Mouse (Mus musculus): Measurements from ENCODE around the gene Tbcd. TPM values are rescaled to one million over a fixed set of nuclear protein-coding genes. Genes with fewer than 3 reads are reported as not detected.

Gene Tbcd
- polyA plus RNA-seq, 1 experiment from 2014 or later, result 57.9 TPM

DNA sequence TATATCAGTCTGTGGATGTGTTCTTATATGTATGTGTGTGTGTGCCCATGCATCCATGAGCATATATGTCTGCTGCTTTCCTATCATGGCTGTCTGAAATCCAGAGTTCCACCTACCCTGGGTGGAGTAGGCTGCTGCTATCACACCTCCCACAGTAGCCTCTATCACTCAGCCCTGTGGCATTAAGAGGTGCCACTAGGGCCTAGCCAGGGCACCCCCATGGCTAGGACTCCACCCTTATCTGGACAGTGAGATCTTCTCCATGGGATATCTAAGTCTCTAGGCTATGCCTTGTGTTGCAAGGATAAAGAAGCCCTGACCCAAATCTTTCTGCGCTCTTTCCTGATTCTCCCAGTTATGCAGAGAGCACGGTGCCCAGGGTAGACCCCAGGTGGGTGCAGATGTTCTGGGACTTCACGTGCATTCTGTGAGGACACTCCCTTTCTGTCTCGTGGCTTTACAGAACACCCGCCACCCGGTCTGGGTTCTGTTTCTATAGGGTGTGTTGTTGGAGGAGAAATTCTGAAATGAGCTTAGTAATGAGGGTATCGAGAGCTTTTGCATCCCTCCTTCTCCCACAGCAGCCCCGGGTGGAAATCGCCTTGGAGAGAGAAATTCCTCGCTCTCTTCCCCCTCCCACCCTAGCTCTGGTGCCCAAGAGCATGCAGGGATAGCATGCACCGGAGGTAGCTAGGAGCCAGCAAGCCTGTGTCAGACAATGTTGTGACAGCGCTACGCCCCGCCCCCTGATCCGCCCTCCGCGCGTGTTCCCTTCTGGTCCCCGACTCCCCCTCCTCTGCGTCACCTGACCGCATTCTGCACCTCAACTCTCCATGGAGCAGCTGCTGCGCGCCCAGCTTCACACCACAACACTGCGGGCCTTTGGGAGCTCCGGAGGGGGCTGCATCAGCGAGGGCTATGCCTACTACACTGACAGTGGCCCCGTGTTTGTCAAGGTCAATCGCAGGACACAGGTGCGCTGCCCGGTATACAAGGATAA is 17.3 kb upstream of the Tbcd start, which contains the start of gene Fn3k:
Gene Fn3k (plus strand): TSS at position 758 of the 1,000 bp plus-strand sequence.
- Histone ChIP-seq H3K4me2 (replicated peaks) (peak within 1 kb of the TSS; percentile 73), H3K9me3 (no peaks in the 10 kb centered on the region), H3K4me3 (peak within 1 kb of the TSS; percentile 45), H3K27me3 (no peaks in the 10 kb centered on the region; the same call in 1 of the 2 replicates), H3K27ac (replicated peaks) (peak within 1 kb of the TSS; percentile 54), H3K4me1 (peaks cover 18% of the 10 kb centered on the region), H3K9ac (replicated peaks) (peak within 1 kb of the TSS; percentile 59), H3K36me3 (peaks cover 10% of the 10 kb centered on the region)
- ATAC-seq (ENCODE audit: low FRiP score, low read depth), result peak; percentile 94
- WGBS, result 7% methylated on average over 30 of the region's 30 CpGs

DNA sequence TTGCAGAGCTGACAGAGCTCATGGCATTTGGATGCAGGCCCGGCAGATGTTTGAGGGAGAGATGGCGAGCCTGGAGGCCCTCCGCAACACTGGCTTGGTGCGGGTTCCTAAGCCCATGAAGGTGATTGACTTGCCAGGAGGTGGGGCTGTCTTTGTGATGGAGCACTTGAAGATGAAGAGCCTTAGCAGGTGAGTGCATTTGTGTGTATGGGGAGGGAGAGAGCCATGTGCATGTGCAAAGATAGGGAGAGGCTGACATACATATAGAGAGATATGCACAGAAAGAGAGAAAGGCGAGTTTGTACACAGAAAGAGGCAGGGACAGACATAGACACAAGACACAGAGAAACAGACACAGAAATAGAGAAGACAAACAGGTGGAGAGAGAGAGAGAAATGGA is 14.5 kb upstream of the Tbcd start:
- Histone ChIP-seq H3K36me3 (no peaks in the 10 kb centered on the region), H3K9me3 (no peaks in the 10 kb centered on the region), H3K27me3 (peaks cover 3% of the 10 kb centered on the region; the same call in 1 of the 2 replicates), H3K27ac (replicated peaks) (no peak overlapping the region), H3K4me1 (peaks cover 18% of the 10 kb centered on the region), H3K4me3 (no peak overlapping the region), H3K4me2 (replicated peaks) (no peak overlapping the region), H3K9ac (replicated peaks) (no peak overlapping the region)
- no peak for ATAC-seq (ENCODE audit: low FRiP score, low read depth)
- WGBS, result 72% methylated on average over 5 of the region's 5 CpGs

DNA sequence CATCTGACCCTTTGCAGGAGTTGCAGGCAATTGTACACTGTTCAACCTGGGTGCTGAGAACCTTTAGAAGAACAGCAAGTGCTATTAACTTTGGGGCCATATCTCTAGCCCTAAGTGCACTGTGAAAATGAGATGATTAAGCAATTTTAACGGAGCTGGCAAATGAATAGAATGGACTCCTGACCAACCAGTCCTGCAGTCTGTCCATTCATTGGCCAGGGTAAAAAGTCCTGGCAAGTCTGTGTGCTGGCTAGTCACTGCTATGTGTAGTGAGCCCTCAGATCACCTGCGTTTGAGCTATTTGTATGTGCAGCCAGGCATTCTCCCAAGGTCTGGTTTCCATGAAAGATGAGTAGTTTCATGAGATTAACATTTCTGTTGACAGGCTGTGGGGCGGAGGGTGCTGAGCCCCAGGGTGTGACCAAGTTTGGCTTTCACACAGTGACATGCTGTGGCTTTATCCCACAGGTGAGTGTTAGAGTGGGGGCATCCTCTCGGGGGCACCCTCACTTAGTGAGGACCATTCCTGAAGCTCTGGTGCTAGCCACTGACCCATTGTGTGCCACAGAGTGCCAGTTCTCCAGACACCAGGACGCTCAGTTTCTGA is 12.0 kb upstream of the Tbcd start:
- Histone ChIP-seq H3K4me3 (no peak overlapping the region), H3K9ac (replicated peaks) (no peak overlapping the region), H3K27ac (replicated peaks) (peak overlapping the region; percentile 49; the same call in 1 of the 2 replicates), H3K4me2 (replicated peaks) (peak overlapping the region; percentile 25; the same call in 1 of the 2 replicates), H3K4me1 (peaks cover 10% of the 10 kb centered on the region), H3K9me3 (no peaks in the 10 kb centered on the region), H3K27me3 (peaks cover 3% of the 10 kb centered on the region; the same call in 1 of the 2 replicates), H3K36me3 (no peaks in the 10 kb centered on the region)
- ATAC-seq (ENCODE audit: low FRiP score, low read depth), result no peak
- WGBS, result 68% methylated on average over 5 of the region's 5 CpGs

DNA sequence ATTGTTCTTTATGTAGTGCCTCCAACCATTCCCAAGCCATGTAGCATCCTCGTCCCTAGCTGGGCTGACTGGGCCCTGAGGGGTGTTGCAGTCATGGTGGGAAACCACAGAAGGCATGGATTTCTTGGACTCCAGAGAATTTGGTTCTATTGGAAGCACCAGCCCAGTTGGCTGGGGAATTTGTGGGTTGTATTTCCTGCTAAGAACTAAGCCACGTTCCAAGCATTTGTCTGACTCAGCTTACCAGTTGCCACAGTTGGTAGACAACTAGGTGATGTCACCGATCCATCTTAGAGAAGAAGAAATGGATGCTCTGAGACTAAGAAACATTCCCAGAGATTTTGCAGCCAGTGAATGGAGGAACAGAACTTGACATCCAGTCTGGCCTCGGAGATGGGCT is 10.1 kb upstream of the Tbcd start:
- H3K4me3 ChIP-seq, result no peak overlapping the region
- no peaks in the 10 kb centered on the region for H3K36me3 ChIP-seq
- WGBS, result 90% methylated on average over 4 of the region's 4 CpGs
- no peak for ATAC-seq (ENCODE audit: low FRiP score, low read depth)
- peaks cover 5% of the 10 kb centered on the region; the same call in 1 of the 2 replicates for H3K4me1 ChIP-seq
- H3K9ac ChIP-seq (replicated peaks), result no peak overlapping the region
- no peaks in the 10 kb centered on the region for H3K9me3 ChIP-seq
- peaks cover 3% of the 10 kb centered on the region; the same call in 1 of the 2 replicates for H3K27me3 ChIP-seq
- no peak overlapping the region for H3K4me2 ChIP-seq (replicated peaks)
- H3K27ac ChIP-seq (replicated peaks), result no peak overlapping the region

DNA sequence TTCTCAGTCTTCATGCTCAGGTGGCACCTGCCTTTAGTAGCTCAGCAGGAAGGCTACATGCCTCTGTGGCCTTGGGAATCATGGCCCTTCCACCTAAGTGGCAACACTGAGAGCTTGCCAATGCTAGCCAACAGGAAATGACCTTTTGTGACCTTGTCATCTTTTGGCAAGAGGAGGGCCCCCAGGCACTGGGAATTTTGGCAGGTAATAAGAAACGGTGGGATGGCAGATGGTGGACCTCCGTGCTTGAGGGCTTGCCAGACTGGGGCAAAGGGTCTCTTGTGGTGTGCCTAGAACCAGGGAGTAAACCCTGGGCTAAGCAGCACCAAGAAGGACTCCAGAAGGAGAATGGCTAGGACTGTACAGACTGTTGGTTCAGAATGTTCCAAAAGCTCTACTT is 9.7 kb upstream of the Tbcd start:
- Histone ChIP-seq H3K9me3 (no peaks in the 10 kb centered on the region), H3K36me3 (no peaks in the 10 kb centered on the region), H3K4me3 (no peak overlapping the region), H3K4me2 (replicated peaks) (no peak overlapping the region), H3K27me3 (peaks cover 3% of the 10 kb centered on the region; the same call in 1 of the 2 replicates), H3K4me1 (peaks cover 5% of the 10 kb centered on the region; the same call in 1 of the 2 replicates), H3K9ac (replicated peaks) (no peak overlapping the region), H3K27ac (replicated peaks) (no peak overlapping the region)
- ATAC-seq (ENCODE audit: low FRiP score, low read depth), result no peak
- WGBS, result 70% methylated on average over 2 of the region's 2 CpGs

DNA sequence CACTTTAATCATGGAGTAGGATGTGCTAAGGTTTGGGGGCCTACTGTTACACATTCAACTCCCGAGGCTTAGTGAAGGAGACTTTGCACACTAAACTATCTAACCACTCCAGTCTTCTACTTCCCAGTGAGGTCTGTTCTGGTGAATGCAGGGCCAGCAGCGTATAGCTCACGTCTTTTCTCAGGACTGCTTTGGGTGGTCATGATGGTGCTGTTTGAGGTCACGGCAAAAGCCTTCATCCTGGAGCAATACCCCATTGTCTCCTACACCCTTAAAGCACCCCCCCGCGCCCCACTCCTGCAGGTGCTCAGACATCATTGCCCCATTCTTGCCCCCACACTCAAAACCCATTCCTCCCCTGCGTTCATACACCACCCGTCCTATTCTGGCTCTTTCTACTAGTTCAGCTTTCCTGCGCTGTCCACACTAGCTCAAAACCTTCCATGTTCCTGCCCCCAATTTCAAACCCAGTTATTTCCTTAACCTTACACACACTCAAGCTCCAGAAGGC is 478 bp upstream of the Tbcd start:
- Histone ChIP-seq H3K27ac (replicated peaks) (peak overlapping the region; percentile 85), H3K9me3 (no peaks in the 10 kb centered on the region), H3K27me3 (peaks cover 9% of the 10 kb centered on the region), H3K9ac (replicated peaks) (peak overlapping the region; percentile 77; the same call in 1 of the 2 replicates), H3K4me3 (peak overlapping the region; percentile 91), H3K4me1 (peaks cover 17% of the 10 kb centered on the region), H3K36me3 (0 out of 2 replicates have a peak, but pooled peaks cover 4% of the 10 kb centered on the region), H3K4me2 (replicated peaks) (peak overlapping the region; percentile 81)
- ATAC-seq (ENCODE audit: low FRiP score, low read depth), result no peak
- 24% methylated on average over 9 of the region's 9 CpGs for WGBS

DNA sequence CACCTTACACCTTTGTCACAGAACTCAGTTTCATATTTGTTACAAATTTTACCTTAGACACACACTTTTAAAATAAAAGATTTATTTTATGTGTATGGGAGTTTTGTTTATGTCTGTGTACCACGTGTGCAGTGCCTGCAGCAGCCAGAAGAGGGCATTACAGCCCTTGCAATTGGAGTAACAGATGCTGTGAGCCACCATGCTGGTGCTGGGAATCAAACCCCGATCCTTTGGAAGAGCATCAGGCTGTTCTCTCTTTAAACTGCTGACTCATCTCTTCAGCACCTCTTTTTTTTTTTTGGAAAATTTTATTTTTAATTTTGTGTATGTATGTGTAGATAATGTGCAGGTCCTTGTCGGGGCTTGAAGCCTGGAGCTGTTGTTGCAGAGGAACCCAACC is 6.1 kb downstream of the Tbcd start:
- Histone ChIP-seq H3K4me1 (peaks cover 6% of the 10 kb centered on the region), H3K36me3 (peaks cover 61% of the 10 kb centered on the region), H3K27ac (replicated peaks) (no peak overlapping the region), H3K4me2 (replicated peaks) (no peak overlapping the region), H3K9ac (replicated peaks) (no peak overlapping the region), H3K4me3 (no peak overlapping the region), H3K9me3 (no peaks in the 10 kb centered on the region), H3K27me3 (no peaks in the 10 kb centered on the region)
- ATAC-seq (ENCODE audit: low FRiP score, low read depth), result no peak
- WGBS, result 92% methylated on average over 3 of the region's 3 CpGs

DNA sequence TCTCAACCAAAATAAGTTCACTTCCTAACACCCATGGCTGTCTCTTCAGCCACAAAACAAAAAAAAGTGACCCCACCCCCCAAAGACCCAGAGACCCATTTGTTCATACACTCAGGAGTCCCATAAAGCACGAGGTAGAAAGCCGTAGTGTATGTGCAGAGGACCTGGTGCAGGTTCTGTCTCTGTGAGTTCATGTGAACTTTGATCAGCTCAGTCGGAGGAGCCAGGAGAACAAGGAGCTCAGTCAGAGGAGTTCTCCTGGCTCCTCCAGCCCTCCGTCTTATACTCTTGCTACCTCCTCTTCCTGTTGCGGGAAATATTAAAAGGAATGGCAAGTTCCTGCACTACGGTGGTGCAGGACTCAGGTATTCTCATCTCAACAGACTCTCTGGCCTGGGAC is 15.7 kb downstream of the Tbcd start:
- Histone ChIP-seq H3K4me2 (replicated peaks) (no peak overlapping the region), H3K9ac (replicated peaks) (no peak overlapping the region), H3K27ac (replicated peaks) (no peak overlapping the region), H3K9me3 (no peaks in the 10 kb centered on the region), H3K4me1 (no peaks in the 10 kb centered on the region), H3K36me3 (peaks cover 42% of the 10 kb centered on the region), H3K27me3 (no peaks in the 10 kb centered on the region), H3K4me3 (no peak overlapping the region)
- no peak for ATAC-seq (ENCODE audit: low FRiP score, low read depth)
- WGBS, result 90% methylated on average over 6 of the region's 6 CpGs

DNA sequence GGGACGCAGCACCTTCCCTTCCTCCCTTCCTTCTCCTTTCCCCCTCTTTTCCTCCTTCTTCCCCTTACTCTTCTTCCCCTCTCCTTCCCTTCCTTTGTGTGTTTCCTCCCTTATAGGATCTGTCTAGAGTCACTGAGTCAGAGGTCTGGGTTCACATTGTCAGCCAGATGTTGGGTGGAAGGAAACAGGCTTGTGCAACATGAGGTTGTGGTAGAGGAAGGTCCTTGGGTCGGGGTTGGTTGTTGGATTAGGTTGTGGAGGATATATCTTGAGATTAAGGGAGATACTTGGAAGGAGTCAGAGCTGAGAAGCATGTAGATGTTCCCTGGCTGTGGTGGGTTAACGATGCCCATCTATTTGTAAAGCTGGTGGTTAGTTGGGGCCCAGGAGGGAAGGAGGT is 23.1 kb downstream of the Tbcd start:
- no peaks in the 10 kb centered on the region for H3K27me3 ChIP-seq
- ATAC-seq (ENCODE audit: low FRiP score, low read depth), result no peak
- no peak overlapping the region for H3K27ac ChIP-seq (replicated peaks)
- no peaks in the 10 kb centered on the region for H3K9me3 ChIP-seq
- H3K9ac ChIP-seq (replicated peaks), result no peak overlapping the region
- H3K4me2 ChIP-seq (replicated peaks), result no peak overlapping the region
- peaks cover 28% of the 10 kb centered on the region for H3K36me3 ChIP-seq
- no peaks in the 10 kb centered on the region for H3K4me1 ChIP-seq
- no peak overlapping the region for H3K4me3 ChIP-seq
- 93% methylated on average over 3 of the region's 3 CpGs for WGBS

DNA sequence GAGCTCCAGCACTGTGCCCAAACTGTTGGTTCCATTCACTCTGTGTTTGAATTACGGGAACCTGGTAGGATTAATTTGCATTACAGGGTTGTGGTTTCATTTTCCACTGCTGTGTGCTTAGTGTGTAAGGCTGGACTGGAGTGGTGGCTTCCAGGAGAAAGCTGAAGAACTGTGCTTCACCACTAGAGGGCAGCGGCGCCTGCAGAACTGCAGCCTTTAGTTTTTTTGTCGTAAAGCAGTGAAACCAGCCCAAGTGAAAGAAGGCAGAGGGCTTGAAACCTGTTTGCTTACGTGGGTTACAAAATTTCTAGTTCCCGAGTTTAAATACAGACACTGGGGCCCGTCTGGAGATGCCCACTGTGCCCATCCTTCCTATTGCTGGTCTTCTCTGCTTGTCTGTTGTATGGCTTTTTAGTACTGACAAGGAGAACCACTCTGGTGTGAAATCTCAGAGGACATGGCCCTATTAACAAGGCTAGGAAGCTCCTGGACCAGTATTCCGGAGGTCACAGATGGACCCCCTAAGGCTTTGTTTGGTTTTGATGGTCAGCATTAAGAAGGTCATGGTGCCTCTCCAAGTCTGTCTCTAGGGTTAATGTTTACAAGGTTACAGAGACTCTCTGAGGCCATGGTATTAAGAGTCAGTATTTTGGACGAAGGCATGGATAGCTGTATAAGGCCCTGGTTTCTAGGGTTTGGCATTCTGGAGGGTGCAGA is 24.1 kb downstream of the Tbcd start:
- WGBS, result 34% methylated on average over 9 of the region's 9 CpGs
- no peak for ATAC-seq (ENCODE audit: low FRiP score, low read depth)

DNA sequence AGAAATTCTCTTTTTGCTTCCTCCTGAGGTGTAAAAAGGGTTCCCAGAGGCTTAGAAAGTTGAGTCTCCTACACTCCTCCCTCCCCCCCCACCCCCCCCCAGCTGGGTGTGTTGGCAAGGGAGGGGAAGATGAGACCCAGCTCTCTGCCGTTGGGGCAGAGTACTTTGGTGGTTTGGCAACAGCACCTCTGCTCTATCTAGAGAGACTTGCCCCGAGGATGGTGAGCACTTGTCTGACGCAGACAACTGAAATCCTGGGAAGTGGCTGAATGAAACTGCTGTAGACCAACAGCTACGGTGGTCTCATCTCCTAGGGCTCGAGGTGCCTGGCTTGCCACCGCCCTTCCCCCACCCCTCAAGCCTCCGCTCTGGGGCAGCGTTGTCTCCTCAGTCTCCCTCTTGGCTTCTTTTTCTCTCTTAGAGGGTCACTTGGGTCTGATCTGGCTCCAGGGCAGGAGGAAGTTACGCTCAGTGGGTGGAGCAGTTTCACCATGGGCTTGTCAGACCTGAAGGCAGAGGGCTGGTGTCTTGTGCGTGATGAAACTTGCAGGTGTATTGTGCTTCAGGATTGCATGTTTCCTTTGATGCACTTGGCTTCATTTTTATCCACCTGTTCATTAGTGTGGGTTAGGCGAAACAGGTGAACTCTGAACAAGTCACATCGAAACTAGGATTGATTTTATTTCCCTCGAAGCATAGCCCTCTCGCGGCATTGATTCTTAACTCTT is 27.9 kb downstream of the Tbcd start:
- peaks cover 30% of the 10 kb centered on the region for H3K36me3 ChIP-seq
- ATAC-seq (ENCODE audit: low FRiP score, low read depth), result no peak
- 88% methylated on average over 15 of the region's 15 CpGs for WGBS

More for the DNA sequence above, 24.1 kb downstream of the Tbcd start:
- Histone ChIP-seq H3K9me3 (no peaks in the 10 kb centered on the region), H3K9ac (replicated peaks) (no peak overlapping the region), H3K27ac (replicated peaks) (no peak overlapping the region), H3K4me2 (replicated peaks) (no peak overlapping the region), H3K27me3 (no peaks in the 10 kb centered on the region), H3K4me1 (no peaks in the 10 kb centered on the region), H3K4me3 (no peak overlapping the region), H3K36me3 (peaks cover 24% of the 10 kb centered on the region)

More for the DNA sequence above, 27.9 kb downstream of the Tbcd start:
- H3K9ac ChIP-seq (replicated peaks), result no peak overlapping the region
- H3K27ac ChIP-seq (replicated peaks), result no peak overlapping the region
- H3K27me3 ChIP-seq, result no peaks in the 10 kb centered on the region
- H3K9me3 ChIP-seq, result no peaks in the 10 kb centered on the region
- H3K4me1 ChIP-seq, result no peaks in the 10 kb centered on the region
- H3K4me2 ChIP-seq (replicated peaks), result no peak overlapping the region
- no peak overlapping the region for H3K4me3 ChIP-seq
